Mouse (Mus musculus): Measurements from ENCODE around the gene Hecw2.

Gene Hecw2

DNA sequence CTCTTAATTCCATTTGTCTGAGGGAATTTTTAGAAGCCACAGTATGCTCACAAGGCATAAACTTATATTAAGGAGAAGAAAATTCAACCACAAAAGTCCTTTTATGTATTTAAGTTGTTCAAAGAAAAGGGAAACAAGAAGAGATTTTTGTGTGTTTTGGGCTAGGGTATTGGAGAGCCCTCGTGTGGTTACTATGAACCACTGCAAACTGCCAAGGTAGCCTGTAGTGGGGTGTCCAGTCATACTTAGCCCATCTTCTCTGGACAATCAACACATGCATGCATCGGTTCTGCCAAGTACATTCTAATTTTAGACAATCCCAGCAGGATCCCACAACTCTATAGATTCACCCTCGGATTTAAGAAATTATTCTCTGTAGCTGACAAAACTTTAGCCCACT is 304.6 kb downstream of the Hecw2 start:
- peak; percentile 42 for DNase-seq (ENCODE audit: low spot score)

DNA sequence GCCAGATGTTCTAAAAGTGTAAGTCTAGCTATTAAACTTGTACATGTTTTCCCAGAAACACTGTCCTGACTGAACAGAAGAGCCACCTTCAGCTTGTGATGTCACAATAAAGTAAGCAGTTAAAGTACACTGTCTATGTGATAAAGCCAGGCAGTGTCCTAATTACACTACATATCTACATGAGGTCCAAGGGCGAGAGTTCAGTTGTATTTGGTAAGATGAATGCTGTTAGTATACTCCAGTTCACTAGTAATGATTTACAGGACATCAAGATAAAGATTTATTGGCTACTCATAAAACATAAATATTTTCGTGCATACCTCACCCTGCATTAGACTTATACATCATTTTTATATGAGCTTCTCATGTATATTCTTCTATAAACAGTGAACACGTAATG is 305.2 kb downstream of the Hecw2 start:
- no peak for DNase-seq (ENCODE audit: low spot score)

DNA sequence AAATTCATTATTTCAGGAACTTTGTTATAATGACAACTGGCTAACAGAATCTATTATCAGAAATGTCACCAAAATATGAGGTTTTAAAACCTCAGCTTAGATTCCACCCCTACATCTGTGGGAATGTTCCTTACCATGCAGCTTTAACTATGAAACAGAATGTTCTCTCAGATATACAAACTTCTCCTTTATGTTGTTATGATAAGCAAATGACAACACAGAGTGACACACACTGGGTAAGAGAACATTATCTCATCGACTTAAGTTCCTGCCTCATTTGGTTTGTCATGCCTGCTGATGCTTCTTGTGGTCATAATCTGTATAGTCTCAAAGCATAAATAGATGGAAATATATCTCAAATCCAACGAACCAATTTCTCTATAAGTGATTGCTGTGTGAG is 312.5 kb downstream of the Hecw2 start:
- no peak for DNase-seq (ENCODE audit: low spot score)

DNA sequence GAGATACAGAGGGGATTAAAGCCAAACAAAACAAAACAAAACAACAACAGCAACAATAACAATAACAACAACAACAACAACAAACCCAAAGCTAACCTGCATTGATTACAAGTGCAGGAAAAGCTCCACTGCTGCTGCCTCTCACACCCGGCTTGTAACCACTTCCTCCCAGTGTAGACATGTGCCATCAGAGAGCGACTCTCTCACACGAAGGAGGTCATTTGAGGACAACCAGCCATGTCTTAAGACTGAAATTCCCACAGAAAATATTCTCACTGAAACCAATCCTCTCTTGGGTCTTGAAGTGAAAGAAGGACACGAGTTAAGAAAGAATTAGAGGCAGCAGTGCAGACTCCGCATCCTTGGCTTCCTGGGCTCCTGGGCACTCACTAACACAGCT is 319.0 kb downstream of the Hecw2 start:
- peak; percentile 13 for DNase-seq (ENCODE audit: low spot score)

DNA sequence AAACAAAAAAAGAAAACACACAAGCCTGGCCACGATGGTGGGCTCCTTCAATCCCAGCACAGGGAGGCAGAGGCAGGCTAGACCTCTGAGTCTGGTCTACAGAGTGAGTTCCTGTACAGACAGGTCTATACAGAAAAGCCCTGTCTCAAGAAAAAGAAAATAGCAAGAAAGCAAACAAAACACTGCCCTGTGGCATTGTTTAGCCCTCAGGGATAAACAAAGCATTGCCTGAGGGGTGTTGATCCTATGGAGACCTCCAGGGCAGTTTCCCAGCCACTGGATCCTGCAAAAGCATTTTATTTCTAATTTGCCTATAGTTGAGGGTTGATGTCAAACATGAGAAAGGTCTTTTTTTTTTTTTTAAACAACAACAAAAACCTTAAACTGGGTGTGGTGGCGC is 327.7 kb downstream of the Hecw2 start:
- no peak for DNase-seq (ENCODE audit: low spot score)

DNA sequence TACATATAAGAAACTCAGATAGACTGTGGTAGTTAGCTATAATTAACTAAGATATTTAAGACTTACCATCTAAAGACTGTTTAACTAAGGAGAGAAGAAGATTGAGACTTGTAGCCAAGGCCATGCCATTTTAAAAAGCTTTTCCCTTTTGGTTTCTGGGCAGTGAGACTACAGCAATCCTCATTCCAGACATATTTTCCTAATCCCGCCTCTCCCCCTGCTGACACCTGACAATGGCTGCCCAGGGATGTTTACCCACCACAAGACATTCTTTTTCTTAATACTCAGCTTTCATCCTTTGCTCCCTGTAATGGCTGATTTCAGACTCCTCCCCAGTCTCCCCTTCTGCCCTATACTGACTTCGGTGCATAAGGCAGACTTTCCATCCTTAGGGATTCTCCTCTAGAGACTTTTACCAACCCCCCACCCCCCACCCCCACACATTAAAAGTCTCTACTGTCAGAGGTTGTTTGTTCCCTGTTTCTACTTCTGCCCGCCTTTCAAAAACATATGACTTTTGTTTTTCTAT is 328.5 kb downstream of the Hecw2 start:
- no peak for DNase-seq (ENCODE audit: low spot score)

DNA sequence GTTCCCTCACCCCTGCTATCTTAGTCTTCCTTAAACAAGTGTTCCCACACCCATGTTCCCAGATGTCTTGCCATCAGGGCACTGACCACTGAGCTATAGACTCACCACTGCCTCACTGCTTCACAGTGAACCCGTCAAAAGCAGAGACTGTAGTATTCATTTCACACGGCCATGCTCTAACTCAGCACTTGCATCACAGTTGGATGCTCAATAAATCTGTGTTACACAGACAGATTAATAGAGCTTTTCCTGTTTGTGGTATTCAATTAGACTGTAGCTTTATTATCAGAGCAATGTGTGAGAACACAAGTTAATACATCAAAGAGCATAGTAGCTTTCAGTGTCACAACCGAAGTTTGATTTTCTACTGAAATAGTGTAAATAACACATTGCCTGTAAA is 330.9 kb downstream of the Hecw2 start:
- no peak for DNase-seq (ENCODE audit: low spot score)

DNA sequence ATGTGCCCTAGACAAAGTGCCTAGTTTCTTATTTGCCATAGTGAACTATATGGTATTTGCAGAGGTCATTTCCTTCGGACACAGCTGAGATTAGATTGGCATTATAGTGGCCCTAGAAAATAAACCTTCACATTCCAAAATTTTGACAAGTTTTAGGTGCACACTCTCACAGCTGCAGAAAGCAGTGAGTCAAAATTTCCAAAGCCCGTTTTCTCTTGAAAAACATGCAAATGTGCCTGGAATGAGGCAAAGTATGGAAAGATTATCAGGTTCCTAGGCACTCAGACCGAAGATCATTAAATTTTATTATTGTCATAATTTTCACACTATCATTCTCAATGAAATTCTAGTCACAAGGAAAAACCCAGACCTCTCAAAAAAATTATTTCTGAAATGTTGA is 334.4 kb downstream of the Hecw2 start:
- no peak for DNase-seq (ENCODE audit: low spot score)

DNA sequence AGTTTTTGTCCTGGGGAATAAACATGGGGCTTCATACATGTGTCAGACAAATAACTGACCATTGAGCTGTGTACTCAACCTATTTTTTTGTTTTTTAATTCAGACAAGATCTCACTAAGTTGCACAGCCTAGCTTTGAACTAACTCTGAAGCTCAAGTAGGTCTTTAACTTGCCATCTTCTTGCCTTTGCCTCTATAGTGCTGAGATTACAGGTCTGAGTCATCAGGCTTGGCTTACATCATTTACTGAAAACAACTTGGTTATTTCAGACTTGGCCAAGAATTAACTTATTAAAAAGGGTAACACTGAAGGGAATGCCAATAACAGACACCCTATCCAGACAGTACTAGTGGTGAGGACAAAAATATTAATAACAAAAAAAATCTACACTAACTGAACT is 335.8 kb downstream of the Hecw2 start:
- DNase-seq (ENCODE audit: low spot score) = no peak

DNA sequence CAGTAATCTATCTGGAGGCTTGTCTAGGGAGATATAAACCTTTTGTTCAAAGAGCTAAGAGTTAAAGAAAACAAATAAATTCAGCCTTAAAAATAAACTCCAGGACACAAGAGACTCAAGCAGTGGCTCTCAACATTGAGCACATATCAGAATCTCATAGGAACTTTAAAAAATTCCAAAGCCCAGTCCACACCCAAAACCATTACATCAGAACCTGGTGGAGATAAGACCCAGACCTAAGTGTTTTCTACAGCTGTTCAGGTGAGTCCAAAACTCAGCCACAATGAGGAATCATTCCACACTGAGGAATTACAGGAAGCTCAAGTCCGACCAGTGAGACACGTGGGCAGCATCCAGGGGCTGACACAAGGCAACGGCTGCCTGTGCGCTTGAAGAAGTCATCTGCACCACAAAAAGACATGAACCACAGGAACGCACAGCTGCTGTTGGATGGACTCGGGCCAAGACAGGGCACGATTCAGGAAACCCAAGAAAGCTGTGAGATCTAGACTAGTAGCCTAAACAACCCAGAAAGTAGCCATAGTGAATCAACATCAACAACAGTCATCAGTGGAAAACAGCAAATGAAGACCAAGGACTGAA is 338.4 kb downstream of the Hecw2 start:
- DNase-seq (ENCODE audit: low spot score) = no peak

DNA sequence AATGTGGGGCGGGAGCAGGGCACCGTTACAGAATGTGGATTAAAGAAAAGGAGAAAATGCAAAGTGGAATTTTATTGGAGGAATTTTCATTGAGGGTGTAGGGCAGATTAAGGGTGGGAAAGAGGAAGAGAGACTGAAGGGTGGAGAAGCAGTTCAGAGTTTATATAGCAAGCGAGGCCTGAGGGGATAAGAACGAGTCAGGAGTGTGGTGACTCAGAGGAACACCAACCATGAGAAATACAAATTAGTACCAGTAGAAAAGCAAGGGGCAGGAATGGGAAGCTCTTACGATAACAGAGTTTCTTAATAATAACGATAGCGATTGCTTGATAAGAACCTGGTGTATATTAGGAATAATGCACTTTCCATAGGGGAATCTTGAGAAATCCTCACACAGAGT is 339.2 kb downstream of the Hecw2 start:
- DNase-seq (ENCODE audit: low spot score) = no peak

DNA sequence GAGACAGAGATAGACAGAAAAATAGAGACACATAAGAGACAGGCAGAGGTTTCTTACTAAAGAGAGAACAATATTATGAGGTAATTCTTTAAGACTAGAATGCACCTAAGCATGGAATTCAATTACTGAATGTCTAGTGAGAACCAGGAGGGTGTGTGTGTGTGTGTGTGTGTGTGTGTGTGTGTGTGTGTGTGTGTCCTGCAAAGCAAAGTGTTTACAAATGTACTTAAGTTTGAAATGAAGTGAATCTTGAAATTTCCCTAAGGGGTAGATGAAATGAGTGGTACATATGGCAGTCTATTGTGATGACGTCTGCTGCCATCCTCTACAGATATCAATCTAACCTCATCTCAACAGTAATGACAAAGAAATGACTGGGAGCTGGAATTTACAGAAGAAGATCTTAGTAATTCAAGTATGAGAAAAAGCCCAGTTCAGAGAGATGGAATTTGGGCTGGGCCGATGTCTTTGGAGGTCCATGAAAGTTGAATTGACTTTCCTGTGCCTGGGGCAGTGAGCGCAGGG is 342.8 kb downstream of the Hecw2 start:
- DNase-seq (ENCODE audit: low spot score) = no peak

DNA sequence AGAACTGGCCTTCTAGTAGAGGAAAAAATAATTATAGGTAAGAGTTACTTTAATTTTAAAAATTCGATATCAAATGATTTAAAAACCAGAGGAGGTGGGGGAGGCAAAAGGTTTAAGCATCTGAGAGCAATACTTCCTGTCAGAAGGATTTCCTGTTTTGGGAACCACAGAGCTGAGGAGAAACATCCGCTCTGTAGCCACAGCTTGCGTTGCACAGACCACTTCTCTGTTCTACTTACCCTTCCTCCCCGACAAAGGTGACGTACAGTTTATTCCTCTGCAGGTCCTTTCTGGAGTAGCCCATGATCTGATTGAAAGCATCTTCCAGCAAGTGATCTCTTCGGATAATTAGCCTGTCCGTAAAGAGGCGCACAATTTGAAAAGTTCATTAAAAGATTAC is 343.6 kb downstream of the Hecw2 start:
- no peak for DNase-seq (ENCODE audit: low spot score)

DNA sequence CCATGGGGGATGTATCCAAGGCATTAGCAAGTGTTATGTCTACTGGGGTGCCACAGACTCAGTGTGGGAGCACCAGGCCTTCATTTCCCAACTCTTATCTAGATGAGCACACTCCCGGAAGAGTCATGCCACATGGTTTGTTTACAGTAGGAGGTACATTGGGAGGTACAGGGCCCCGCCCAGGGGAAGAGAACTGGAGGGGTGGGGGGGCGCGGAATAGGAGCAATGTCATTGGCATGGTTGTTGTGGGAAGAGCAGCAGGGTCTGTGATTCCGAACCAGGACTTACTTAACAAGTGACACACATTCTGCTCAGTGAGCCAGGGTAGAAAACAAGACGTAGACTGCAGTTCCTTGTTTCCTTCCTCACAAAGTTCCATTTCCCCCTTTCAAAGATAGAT is 344.1 kb downstream of the Hecw2 start:
- no peak for DNase-seq (ENCODE audit: low spot score)

DNA sequence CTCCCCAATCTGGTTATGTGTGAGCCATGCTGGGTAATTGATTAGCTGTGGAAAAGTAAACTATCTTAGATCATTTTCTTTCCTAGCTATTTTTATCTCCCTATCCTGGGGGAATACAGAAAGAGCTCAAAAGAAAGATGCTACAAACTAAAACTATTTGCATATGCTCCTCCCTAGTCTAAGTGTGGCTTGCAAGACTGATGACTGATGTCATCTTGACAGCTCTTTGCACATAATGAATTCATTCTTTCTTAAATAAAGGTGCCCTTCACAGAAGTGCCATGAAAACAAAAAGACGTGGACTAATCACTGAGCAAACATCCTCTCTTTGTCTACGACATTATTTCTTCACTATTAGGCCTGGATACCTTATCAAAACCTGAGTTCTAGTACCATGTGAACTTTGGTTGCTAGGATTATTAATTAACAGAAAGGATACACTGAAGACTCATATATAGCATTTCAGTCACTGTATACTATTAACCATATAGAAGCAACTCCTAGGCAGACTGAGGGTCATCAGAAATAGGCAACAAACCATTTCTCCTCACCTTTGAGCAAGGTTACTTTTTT is 348.2 kb downstream of the Hecw2 start:
- no peak for DNase-seq (ENCODE audit: low spot score)

DNA sequence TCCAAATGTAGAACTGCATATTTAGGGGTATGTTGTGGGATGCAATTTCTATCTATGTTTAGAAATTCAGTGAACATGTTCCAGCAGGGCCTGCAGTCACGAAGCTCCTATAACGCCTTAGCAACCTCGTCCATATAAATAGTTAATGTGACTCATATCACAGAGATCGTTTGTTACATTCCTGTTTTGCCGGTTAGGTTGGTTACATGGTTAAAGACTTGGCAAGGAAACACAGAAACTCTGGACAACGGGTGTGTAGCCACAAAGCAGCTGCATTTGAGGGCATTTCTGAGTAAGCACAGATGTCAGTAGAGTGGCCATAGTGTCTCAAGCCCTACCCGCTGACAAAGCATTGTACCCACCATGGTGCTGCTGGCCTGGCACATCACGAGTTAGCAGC is 349.1 kb downstream of the Hecw2 start:
- no peak for DNase-seq (ENCODE audit: low spot score)

DNA sequence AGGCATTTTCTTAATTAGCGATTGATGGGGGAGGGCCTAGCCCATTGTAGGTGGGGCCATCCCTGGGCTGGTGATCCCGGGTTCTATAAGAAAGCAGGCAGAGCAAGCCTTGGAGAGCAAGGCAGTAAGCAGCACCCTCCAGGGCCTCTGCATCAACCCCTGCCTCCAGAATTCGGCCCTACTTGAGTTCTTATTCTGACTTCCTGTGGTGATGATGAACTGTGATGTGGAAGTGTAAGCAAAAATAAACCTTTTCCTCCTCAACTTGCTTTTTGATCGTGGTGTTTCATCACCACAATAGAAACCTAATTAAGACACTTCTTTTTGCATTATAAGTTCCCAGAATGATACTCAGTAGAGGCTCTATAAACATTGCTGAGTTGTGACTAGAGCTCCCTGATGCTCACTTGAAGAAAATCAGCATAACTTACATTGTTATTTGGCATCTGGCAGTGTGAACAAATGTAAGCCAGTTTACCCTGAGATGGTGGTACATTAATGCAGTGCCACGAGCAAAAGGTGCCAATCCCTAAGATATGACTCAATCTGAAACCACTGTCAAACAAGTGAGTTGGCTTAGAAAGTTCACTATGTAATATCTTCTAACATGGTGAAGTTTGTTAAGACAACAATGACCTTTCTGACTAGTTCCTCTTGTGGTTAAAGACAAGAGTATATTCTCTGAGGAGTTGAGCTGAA is 349.9 kb downstream of the Hecw2 start:
- no peak for DNase-seq (ENCODE audit: low spot score)

DNA sequence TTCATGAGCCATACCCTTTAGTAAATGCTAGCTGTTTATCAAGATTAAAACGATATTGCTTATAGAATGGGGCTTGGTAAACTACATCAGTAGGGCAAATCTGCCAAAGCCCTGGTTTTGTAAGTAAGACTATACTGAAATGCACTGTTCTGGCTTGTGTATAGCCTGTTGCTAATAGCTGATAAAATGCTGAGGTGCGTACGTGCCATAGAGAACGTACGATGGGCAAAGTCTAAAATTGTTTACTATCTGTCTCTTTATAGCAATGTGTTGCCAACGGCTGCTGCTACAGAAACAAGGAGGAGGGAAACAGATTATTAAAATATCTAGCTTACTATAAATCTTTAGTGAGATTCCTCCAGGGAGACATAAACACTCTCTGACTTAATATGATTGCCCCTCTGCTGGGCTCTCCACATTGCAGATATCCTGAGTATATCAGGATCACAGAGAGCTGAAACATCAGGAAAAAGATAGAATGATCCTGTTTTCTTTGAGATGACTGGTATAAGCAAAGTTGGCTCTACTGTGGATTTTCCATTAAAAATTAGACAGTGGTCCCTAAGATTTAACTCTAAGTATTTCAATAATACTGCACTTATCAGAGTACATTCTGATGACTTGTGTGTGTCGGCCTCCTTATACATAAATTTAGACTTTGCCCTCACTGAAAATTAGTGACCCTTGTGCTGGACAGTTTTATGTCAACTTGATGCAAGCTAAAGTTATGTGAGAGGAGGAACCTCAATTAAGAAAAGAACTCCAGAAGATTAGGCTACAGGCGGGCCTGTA is 350.6 kb downstream of the Hecw2 start:
- DNase-seq (ENCODE audit: low spot score) = no peak

DNA sequence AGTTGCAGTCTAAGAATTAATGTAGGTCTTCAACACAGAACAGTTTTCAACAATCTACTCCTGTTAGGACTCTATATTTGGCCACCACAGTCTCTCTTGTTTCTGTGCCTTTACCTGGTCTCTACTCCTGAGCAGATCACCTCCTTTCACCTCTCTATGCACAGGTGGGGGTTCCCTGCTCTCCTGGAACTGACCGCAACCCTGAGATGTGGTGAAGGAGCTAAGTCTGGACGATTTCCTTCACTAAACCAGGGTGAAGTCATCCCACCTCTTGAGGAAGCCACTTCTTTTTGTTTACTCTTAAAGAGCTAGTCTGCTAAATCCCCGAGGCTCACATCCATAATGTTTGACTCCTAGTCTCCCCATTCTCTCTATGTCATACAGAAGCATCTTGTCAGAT is 351.9 kb downstream of the Hecw2 start:
- no peak for DNase-seq (ENCODE audit: low spot score)

DNA sequence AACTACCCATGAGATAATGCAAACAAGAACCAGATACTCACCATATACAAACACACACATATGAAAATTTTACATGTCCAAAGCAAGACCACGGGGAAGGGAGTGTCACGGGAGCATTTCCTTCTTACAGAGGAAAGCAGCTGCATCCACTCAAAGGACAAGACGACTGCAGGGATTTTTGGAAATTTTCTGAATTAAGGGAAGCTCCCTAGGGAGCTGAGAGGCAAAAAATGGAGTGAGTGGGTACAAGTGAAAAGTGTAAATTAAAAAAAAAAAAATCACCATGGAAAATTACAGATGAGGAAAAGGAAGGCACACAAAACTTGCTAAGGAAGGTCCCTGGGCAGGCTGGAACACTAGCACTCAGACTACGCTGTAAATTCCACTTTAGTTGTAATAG is 353.9 kb downstream of the Hecw2 start:
- DNase-seq (ENCODE audit: low spot score) = no peak

DNA sequence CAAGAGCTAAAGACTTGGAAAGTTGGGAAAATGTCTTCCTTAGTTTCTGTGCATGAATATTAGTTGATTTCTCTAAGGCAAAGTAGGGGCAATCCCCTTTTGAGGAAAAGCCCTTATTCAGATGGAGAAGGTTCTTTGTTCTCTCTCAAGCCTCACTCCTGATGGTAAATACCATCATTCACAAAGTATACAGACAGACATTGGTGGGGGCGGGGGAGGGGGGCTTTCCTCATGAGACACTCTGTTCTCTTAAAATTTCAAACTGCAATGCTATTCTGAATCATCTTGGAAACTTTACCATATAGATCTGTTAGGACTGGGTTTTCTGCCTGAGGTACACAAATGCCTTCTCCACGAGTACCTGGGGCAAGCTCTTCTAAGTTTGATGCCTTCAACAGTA is 355.6 kb downstream of the Hecw2 start:
- no peak for DNase-seq (ENCODE audit: low spot score)

DNA sequence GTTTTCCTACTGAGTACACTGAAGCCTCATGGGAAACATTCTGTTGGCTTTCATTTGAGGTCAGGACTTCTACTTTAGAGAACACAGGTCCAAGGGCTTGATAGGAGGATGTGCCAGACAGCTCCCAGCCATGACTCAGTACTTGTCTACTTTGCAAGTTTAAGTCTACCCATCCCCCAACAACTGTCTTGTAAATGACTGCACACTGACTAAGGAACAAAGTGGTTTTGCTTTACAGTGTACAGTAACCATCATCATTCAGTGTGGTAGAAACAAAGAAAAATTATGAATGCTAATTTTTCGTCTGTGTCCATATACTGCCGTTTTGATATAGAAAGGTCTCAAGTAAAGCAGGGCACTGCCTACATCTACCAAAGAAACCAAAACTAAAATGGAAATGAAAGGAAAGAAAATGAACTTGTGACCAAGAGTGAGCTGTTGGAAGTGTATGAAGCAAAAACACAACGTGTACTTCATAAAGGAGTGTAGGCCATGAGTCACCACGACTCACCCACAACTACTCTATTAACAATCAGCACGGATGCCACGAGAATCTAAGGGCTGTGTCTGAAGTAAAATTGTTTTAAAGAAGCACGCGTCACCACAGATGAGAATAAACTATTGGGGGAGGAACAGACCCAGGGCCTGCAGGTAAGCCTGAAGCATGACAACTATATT is 356.6 kb downstream of the Hecw2 start:
- DNase-seq (ENCODE audit: low spot score) = peak; percentile 41
